Mouse (Mus musculus): ENCODE measurements at regions not wholly inside any gene's neighbourhood (a gene's known extent, or its start where the extent isn't known, plus 50 kb on each side); places are given as distances from the start of the nearest gene placed in this dataset.

GRCm38 (mm10) chr9:85136715-85137582, 175.6 kb upstream of the Gm11114 start:
- TF ChIP-seq EP300 (IDR thresholded peaks at IDR 0.05; ENCODE audit: insufficient read depth, low read depth, low read length), result no peak
- TF ChIP-seq CTCF (IDR thresholded peaks at IDR 0.05), result no peak

DNA sequence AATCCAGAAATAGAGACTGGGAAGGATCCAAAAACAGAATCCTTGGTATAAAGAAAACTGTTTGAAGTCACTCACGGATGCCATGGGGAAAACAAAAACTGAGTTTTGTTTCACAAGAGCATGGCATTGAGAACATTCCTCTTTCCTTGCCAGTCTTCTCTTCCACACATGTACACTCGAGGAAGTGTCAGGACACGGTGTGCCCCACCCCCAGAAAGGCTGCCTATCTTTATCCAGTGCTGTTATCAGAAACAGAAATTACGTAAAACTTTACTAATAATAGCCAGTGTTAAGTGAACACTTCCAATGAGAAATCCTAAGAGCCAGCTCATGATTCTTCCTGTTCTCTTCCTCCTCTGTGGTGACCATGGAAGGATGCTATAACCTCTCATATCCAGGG, 172.7 kb upstream of the Gm11114 start:
- Histone ChIP-seq H3K4me1 (ENCODE audit: control insufficient read depth, insufficient read depth, low read length) (no peaks in the 10 kb centered on the region; the same call in 1 of the 2 replicates), H3K4me3 (no peak overlapping the region), H3K27me3 (ENCODE audit: control insufficient read depth, insufficient read depth, low read length) (no peaks in the 10 kb centered on the region), H3K36me3 (ENCODE audit: control insufficient read depth, insufficient read depth, low read length) (peaks cover 2% of the 10 kb centered on the region), H3K79me2 (replicated peaks; ENCODE audit: control insufficient read depth, insufficient read depth, low read length) (no peaks in the 10 kb centered on the region), H3K9ac (ENCODE audit: low read depth, low read length) (no peak overlapping the region), H3K27ac (peak overlapping the region; percentile 53)
- peak; percentile 19 to 55 for DNase-seq
- intact Hi-C loops (cut with DNase I), result loop anchor here (2.0 to 5.0 kb wide), 2 partner anchors 38 to 187 kb away; partner anchors contain the start of gene Tent5a
- WGBS, result 9% methylated on average over 4 of the region's 4 CpGs
- TF ChIP-seq EP300 (IDR thresholded peaks at IDR 0.05; ENCODE audit: insufficient read depth, low read depth, low read length) (peak; percentile 74; the same call in 1 of the 2 replicates), CTCF (IDR thresholded peaks at IDR 0.05) (no peak)

More at GRCm38 (mm10) chr9:85136715-85137582, 175.6 kb upstream of the Gm11114 start:
- Histone ChIP-seq H3K4me3 (no peak overlapping the region), H3K27ac (no peak overlapping the region), H3K4me1 (ENCODE audit: control insufficient read depth, insufficient read depth, low read length) (no peaks in the 10 kb centered on the region; the same call in 1 of the 2 replicates), H3K36me3 (ENCODE audit: control insufficient read depth, insufficient read depth, low read length) (peaks cover 2% of the 10 kb centered on the region), H3K79me2 (replicated peaks; ENCODE audit: control insufficient read depth, insufficient read depth, low read length) (no peaks in the 10 kb centered on the region), H3K27me3 (ENCODE audit: control insufficient read depth, insufficient read depth, low read length) (no peaks in the 10 kb centered on the region), H3K9ac (ENCODE audit: low read depth, low read length) (no peak overlapping the region)
- intact Hi-C loops (cut with DNase I), result loop anchor here (5.0 kb wide), 1 partner anchor 35 kb away; no protein-coding TSS in a partner anchor
- DNase-seq, result no peak
- WGBS, result 80% methylated on average over 6 of the region's 6 CpGs

DNA sequence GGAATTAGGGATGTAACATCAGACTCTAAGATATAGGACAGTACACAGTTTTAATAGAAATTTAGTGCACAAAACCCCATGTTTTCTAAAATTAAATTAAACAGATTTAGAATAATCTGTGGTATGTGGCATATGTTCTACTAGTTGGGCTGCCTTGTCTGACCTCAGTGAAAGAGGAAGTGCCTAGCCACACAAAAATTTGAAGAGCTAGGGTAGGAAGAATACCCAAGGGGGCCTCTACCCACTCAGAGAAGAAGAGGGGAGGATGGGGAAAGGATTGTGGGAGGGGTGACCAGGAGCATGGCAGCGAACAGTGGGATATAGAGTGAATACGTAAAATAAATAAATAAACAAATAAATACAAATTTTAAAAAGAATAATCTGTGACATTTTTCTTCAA, 168.2 kb upstream of the Gm11114 start:
- H3K27ac ChIP-seq, result no peak overlapping the region
- H3K4me1 ChIP-seq (ENCODE audit: control insufficient read depth, insufficient read depth, low read length), result no peaks in the 10 kb centered on the region; the same call in 1 of the 2 replicates
- no peaks in the 10 kb centered on the region for H3K27me3 ChIP-seq (ENCODE audit: control insufficient read depth, insufficient read depth, low read length)
- no peaks in the 10 kb centered on the region for H3K79me2 ChIP-seq (replicated peaks; ENCODE audit: control insufficient read depth, insufficient read depth, low read length)
- no peak for DNase-seq
- no peak overlapping the region for H3K9ac ChIP-seq (ENCODE audit: low read depth, low read length)
- WGBS, result 89% methylated on average over 2 of the region's 2 CpGs
- no peak overlapping the region for H3K4me3 ChIP-seq
- intact Hi-C loops (cut with DNase I), result no loop called here
- no peak for TF ChIP-seq EP300 (IDR thresholded peaks at IDR 0.05; ENCODE audit: insufficient read depth, low read depth, low read length)
- TF ChIP-seq POLR2A (IDR thresholded peaks at IDR 0.05; ENCODE audit: insufficient read depth, low read depth, low read length), result no peak
- no peak for TF ChIP-seq CTCF (IDR thresholded peaks at IDR 0.05)
- H3K36me3 ChIP-seq (ENCODE audit: control insufficient read depth, insufficient read depth, low read length), result peaks cover 2% of the 10 kb centered on the region

DNA sequence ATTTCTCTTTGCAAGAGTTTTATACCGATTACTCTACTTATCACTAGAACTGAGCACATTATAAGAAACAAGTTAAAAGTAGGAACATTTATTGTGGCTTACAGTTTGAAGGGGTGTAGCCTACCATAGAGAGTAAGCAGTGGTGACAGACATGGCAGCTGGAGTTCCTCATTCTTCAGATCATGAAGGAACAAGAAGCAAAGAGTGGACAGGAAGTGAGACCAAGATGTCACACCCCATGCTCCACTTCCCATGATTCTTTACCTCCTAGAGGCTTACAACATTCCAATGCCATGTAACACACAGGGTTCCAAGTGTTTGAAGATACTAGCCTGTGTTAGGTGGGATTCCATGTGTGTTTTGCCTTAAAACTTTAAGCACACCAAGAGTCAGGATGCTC, 146.9 kb upstream of the Gm11114 start:
- TF ChIP-seq CTCF (IDR thresholded peaks at IDR 0.05) (no peak), EP300 (IDR thresholded peaks at IDR 0.05; ENCODE audit: insufficient read depth, low read depth, low read length) (no peak), POLR2A (IDR thresholded peaks at IDR 0.05; ENCODE audit: insufficient read depth, low read depth, low read length) (no peak)
- no peak overlapping the region for H3K4me3 ChIP-seq
- intact Hi-C loops (cut with DNase I), result no loop called here
- DNase-seq, result no peak
- no peaks in the 10 kb centered on the region for H3K79me2 ChIP-seq (replicated peaks; ENCODE audit: control insufficient read depth, insufficient read depth, low read length)
- no peaks in the 10 kb centered on the region for H3K27me3 ChIP-seq (ENCODE audit: control insufficient read depth, insufficient read depth, low read length)
- WGBS, result 81% methylated on average over 1 of the region's 1 CpGs
- no peaks in the 10 kb centered on the region for H3K36me3 ChIP-seq (ENCODE audit: control insufficient read depth, insufficient read depth, low read length)
- no peak overlapping the region for H3K27ac ChIP-seq
- H3K4me1 ChIP-seq (ENCODE audit: control insufficient read depth, insufficient read depth, low read length), result no peaks in the 10 kb centered on the region
- H3K9ac ChIP-seq (ENCODE audit: low read depth, low read length), result no peak overlapping the region

DNA sequence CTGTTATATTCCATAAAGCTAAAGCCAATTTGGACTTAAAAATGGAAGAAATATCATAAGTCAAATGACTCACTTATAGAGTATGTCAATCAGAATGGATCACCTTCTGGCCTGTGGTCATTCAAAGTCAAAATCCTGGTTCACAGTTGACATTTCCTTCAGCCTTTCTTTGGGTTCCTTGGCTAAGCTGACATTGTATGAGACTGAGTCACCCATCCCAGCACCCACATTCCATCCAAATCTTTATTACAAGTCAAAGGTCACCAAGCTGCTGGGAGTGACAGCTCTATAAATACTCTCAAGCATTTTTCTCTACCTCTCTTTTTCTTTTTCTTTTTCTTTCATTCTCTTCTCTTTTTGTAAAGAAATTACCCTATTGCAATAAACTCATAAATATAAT, 145.3 kb upstream of the Gm11114 start:
- H3K36me3 ChIP-seq (ENCODE audit: control insufficient read depth, insufficient read depth, low read length), result no peaks in the 10 kb centered on the region
- no peaks in the 10 kb centered on the region for H3K79me2 ChIP-seq (replicated peaks; ENCODE audit: control insufficient read depth, insufficient read depth, low read length)
- DNase-seq, result no peak
- intact Hi-C loops (cut with DNase I), result no loop called here
- no peaks in the 10 kb centered on the region for H3K27me3 ChIP-seq (ENCODE audit: control insufficient read depth, insufficient read depth, low read length)
- no peak overlapping the region for H3K27ac ChIP-seq
- TF ChIP-seq POLR2A (IDR thresholded peaks at IDR 0.05; ENCODE audit: insufficient read depth, low read depth, low read length) (no peak), CTCF (IDR thresholded peaks at IDR 0.05) (no peak), EP300 (IDR thresholded peaks at IDR 0.05; ENCODE audit: insufficient read depth, low read depth, low read length) (no peak)
- no peaks in the 10 kb centered on the region for H3K4me1 ChIP-seq (ENCODE audit: control insufficient read depth, insufficient read depth, low read length)
- no peak overlapping the region for H3K4me3 ChIP-seq
- no peak overlapping the region for H3K9ac ChIP-seq (ENCODE audit: low read depth, low read length)

- no peak overlapping the region for H3K27ac ChIP-seq
- no peaks in the 10 kb centered on the region for H3K36me3 ChIP-seq (ENCODE audit: control insufficient read depth, insufficient read depth, low read length)
- H3K4me3 ChIP-seq, result no peak overlapping the region
- no peak for TF ChIP-seq EP300 (IDR thresholded peaks at IDR 0.05; ENCODE audit: insufficient read depth, low read depth, low read length)
- no peak for TF ChIP-seq CTCF (IDR thresholded peaks at IDR 0.05)
- no peak for TF ChIP-seq POLR2A (IDR thresholded peaks at IDR 0.05; ENCODE audit: insufficient read depth, low read depth, low read length)
- intact Hi-C loops (cut with DNase I), result no loop called here
- no peaks in the 10 kb centered on the region for H3K4me1 ChIP-seq (ENCODE audit: control insufficient read depth, insufficient read depth, low read length)
- H3K79me2 ChIP-seq (replicated peaks; ENCODE audit: control insufficient read depth, insufficient read depth, low read length), result no peaks in the 10 kb centered on the region
- H3K27me3 ChIP-seq (ENCODE audit: control insufficient read depth, insufficient read depth, low read length), result no peaks in the 10 kb centered on the region
- no peak overlapping the region for H3K9ac ChIP-seq (ENCODE audit: low read depth, low read length)
- DNase-seq, result no peak
- 51% methylated on average over 3 of the region's 3 CpGs for WGBS
These were observed 138.1 kb upstream of the Gm11114 start for GRCm38 (mm10) chr9:85174431-85174830.

Measured in heart, adult 2 months (tissue).